Mouse (Mus musculus) lung, adult 2 months (tissue): ENCODE results near the gene Mrpl48. TPM values are rescaled to one million over a fixed set of nuclear protein-coding genes. Genes with fewer than 3 reads are reported as not detected.

Experiments used
- DNase-seq: peaks from one replicate; pipeline ENCODE4 v3.0.0; 2022
- H3K4me1 ChIP-seq: fragments of 200-500 bp; 2 replicates; pipeline ENCODE4 v1.6.1; 2011; ENCODE audit warnings: low read length; ENCODE audit not compliant: control insufficient read depth, insufficient read depth
- H3K4me3 ChIP-seq: fragments of 200-500 bp; replicated peaks from 2 replicates; pipeline ENCODE3; 2011; ENCODE audit warnings: low read depth, mild to moderate bottlenecking, control low read depth, low read length; ENCODE audit errors: extremely low read depth
- CTCF ChIP-seq: fragments of 200-500 bp; IDR thresholded peaks from 2 replicates; pipeline ENCODE4 v1.5.1; 2011; ENCODE audit warnings: mild to moderate bottlenecking, low read length, control low read depth; ENCODE audit not compliant: insufficient read depth
- POLR2A ChIP-seq: fragments of 200-500 bp; IDR thresholded peaks from 2 replicates; pipeline ENCODE4 v1.6.1; 2011; ENCODE audit warnings: low read depth, mild to moderate bottlenecking, control low read depth, low read length, borderline replicate concordance; ENCODE audit errors: extremely low read depth
- WGBS: fragments of 180-500 bp; shearing (Covaris S2); methylation state at CpG from one replicate; pipeline ENCODE4 v1.1.7; 2018; 5-methylcytosine and 5-hydroxymethylcytosine counted together
- polyA plus RNA-seq: library from polyadenylated mRNA; depleted of rRNA; stranded (reverse); fragments of >200 nt; gene quantifications from 2 replicates; pipeline ENCODE4 v1.2.3, GENCODE M21; 2012

Gene Mrpl48
- polyA plus RNA-seq, 1 experiment = 10.4 TPM

DNA sequence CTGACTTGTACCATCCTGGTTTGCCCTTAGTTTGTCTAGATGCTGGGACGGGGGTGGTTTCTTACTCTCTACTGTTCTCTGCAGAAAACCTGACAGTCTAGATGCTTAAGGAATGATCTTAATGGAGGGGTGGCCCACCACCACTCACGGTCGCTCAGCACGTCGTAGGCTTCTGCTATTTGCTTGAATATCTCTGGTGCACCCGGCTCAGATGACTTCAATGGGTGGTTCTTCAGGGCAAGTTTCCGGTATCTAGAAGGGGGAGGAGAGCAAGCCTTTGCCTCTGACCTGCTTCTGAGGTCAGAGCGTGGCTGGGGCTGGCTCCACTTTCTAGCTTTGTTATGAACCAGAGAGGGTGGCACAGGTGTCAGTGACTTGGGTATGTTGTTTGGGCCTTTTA, 96.5 kb downstream of the Mrpl48 start:
- 61% methylated on average over 8 of the region's 8 CpGs for WGBS
- no peak for TF ChIP-seq CTCF
- no peak for TF ChIP-seq POLR2A
- DNase-seq = no peak
- Histone ChIP-seq H3K4me1 (no peaks in the 10 kb centered on the region), H3K4me3 (no peak overlapping the region)

DNA sequence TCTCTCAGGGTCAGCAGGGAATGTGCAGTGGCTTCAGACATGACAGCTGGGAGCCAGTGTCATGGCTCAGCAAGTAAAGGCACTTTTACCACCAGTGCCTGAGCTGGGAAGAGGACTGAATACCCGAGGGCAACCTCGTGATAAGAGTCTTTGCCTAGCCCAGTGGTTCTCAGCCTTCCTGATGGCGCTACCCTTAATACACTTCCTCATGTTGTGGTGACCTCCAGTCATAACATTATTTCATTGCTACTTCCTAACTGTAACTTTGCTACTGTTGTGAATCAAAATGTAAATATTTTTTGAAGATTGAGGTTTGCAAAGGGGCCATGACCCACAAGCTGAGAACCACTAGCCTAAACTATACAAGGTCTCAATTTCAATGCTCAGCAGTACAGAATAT, 99.4 kb downstream of the Mrpl48 start:
- H3K4me3 ChIP-seq = no peak overlapping the region
- no peak for DNase-seq
- no peak for TF ChIP-seq CTCF
- TF ChIP-seq POLR2A = no peak
- H3K4me1 ChIP-seq = peaks cover 4% of the 10 kb centered on the region; the same call in 1 of the 2 replicates
- 37% methylated on average over 3 of the region's 3 CpGs for WGBS

DNA sequence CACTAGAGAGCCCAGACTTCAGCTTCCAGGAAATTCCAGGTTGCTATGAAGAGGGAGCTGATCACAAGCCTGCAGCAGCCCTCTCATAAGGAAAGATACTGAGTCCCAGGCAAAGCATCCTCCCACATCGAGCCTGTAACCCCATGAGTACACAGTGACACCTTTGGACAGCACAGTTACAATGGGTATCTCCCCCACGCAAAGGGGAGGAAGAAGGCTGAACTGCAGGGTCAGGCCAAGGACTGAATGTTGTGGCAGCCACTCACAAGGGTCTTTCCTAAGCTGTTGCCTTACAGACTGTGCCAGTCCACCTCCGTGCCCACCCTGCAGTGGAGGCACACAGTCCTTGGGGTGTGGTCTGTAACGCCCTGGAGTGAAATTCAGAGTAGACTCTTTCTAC, 101.6 kb downstream of the Mrpl48 start:
- 58% methylated on average over 4 of the region's 4 CpGs for WGBS
- peaks cover 10% of the 10 kb centered on the region; the same call in 1 of the 2 replicates for H3K4me1 ChIP-seq

DNA sequence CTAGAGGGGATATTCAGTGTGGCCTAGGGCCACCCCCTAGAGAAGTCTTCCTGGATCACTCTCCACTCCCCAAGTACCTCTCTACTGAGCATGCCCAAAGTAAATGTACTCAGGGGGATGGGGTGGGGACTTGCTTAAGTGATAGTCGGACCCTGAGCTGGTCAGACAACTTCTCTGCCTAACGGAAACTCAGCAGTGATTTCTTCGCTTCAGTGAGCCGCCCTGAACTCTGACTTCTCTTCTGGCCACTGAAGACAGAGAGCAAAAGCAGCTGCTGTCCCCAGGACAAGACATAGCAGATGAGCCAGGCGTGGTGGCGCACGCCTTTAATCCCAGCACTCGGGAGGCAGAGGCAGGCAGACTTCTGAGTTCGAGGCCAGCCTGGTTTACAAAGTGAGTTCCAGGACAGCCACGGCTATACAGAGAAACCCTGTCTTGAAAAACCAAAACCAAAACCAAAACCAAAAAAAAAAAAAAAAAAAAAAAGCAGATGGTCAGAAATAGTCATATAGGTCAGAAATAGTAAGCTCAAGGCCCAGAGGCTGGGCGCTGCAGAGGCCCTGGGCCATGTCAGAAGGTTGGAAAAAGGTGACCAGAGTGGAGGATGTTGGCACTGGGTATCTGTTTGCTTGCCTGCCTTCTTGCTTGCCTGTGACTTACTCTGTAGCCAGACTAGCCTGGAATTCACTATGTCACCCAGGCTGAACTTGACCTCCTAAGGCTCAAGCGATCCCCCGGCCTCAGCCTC, 103.2 kb downstream of the Mrpl48 start:
- Histone ChIP-seq H3K4me1 (peaks cover 10% of the 10 kb centered on the region; the same call in 1 of the 2 replicates), H3K4me3 (no peak overlapping the region)
- WGBS = 64% methylated on average over 13 of the region's 13 CpGs
- TF ChIP-seq POLR2A (0 out of 2 replicates have a peak, but pooled peaks have one; percentile 6), CTCF (no peak)
- DNase-seq = no peak

More for the DNA sequence above, 101.6 kb downstream of the Mrpl48 start:
- no peak for DNase-seq
- no peak overlapping the region for H3K4me3 ChIP-seq
- no peak for TF ChIP-seq POLR2A
- no peak for TF ChIP-seq CTCF

DNA sequence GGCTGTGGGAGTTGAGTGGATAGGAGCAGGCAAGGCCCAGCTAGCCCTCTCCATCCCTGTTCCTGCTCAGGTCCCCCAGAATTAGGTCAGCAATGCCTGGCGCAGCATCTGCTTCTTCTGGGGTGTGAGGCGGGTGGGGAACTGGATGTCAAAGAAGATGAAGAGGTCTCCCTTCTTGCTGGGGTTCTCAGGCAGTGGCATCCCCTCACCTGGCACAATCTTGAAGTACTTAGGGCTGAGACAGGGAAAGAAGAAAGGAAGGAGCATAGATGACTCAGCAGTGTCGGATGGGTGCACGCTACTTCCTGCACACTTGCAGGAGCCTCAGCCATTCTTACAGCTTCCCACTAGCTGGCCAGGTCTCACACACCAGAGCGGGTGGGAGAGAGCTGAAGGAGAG, 105.0 kb downstream of the Mrpl48 start:
- no peak for DNase-seq
- TF ChIP-seq CTCF (no peak), POLR2A (peak; percentile 47; the same call in 1 of the 2 replicates)
- WGBS = 48% methylated on average over 5 of the region's 5 CpGs

DNA sequence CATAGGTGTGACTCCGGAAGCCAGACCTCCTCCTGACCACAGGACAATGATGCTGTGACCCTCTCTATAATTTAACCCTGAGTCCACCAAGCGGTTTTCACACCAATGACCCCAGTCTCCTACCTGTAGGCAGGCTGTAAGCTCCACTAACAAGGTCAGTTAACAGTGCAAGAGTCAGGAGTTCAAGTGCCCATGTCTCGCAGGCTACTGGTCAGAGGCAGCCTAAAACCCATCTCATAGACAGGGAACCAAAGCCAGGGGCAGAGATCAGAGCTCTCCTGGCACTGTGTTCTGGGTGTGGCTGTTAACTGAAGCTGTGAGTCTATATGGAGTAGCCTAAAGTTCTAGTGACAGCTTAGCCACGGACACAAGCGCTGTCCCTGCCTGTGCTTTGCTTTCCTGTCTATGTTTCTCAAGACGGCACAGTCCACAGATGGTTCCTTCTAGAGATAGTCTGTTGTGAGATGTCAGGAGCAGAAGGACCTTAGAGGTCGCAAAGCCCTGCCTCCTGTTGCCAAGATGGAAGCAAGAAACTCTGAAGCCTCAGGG, 105.7 kb downstream of the Mrpl48 start:
- TF ChIP-seq POLR2A = peak; percentile 44; the same call in 1 of the 2 replicates
- TF ChIP-seq CTCF = no peak
- H3K4me1 ChIP-seq = peaks cover 10% of the 10 kb centered on the region; the same call in 1 of the 2 replicates
- WGBS = 48% methylated on average over 7 of the region's 7 CpGs
- no peak for DNase-seq
- no peak overlapping the region for H3K4me3 ChIP-seq

More for the DNA sequence above, 105.0 kb downstream of the Mrpl48 start:
- H3K4me1 ChIP-seq = peaks cover 10% of the 10 kb centered on the region; the same call in 1 of the 2 replicates
- no peak overlapping the region for H3K4me3 ChIP-seq

DNA sequence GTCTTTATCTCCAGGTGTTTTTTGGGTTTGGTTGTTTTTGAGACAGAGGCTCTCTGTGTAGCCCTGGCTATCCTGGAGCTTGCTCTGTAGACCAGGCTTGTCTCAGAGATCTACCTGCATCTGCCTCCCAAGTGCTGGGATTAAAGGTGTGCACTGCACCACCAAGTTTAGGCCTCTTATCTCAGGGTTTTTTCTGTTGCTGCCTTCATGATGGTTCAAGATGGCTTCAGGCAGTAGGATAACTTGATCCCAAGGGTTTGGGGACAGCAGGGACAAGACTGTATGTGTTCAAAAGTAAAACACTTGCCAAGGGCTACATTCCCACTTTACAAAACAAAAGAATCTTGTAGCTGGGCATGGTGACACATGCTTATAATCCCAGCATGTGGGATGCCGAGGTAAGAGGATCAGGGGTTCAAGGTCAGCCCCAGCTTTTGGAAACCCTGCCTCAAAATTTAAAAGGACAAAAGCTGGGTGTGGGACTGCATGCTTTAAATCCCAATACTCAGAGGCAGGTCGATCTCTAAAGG, 106.2 kb downstream of the Mrpl48 start:
- WGBS = 34% methylated on average over 2 of the region's 2 CpGs
- Histone ChIP-seq H3K4me3 (no peak overlapping the region), H3K4me1 (peaks cover 13% of the 10 kb centered on the region; the same call in 1 of the 2 replicates)
- TF ChIP-seq POLR2A = no peak
- TF ChIP-seq CTCF = no peak
- DNase-seq = no peak

DNA sequence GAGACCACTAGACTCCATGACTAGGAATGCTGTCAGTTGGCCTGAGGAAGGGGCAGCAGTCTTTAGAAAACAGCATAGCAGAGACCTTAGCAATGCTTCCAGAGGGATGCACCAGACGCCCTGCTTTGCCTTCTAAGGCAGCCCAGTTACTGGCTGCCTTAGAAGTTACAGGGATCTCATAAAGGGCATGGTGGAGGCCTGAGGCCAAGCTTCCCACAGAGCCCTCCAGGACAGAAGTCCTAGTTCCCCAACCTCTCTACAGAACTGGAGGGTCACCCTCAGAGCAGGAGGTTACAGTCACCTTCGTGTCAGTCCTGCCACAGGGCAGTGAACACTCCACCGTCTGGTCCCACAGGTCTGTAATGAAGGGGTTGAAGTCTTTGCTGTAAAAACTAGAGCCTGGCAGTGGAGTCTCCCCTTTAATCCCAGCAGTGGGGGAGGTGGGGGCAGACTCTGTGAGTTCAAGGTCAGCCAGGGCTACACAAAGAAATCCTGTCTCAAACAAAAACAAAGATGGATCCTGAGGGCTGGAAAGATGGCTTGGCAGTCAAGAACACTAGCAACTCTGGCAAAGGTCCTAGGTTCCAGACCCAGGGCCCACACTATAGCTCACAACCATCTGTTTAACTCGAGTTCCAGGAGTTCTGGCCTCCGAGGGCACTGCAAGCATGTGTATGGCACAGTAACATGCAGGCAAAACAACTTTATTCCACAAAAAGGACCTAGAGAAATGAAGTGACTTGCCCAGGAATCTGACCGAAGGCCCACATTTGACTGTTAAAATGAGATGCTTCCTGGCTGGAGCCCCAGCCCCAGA, 106.9 kb downstream of the Mrpl48 start:
- WGBS = 54% methylated on average over 6 of the region's 6 CpGs
- Histone ChIP-seq H3K4me3 (no peak overlapping the region), H3K4me1 (peaks cover 19% of the 10 kb centered on the region)
- DNase-seq = no peak
- TF ChIP-seq POLR2A = peak; percentile 75; the same call in 1 of the 2 replicates
- TF ChIP-seq CTCF = no peak

DNA sequence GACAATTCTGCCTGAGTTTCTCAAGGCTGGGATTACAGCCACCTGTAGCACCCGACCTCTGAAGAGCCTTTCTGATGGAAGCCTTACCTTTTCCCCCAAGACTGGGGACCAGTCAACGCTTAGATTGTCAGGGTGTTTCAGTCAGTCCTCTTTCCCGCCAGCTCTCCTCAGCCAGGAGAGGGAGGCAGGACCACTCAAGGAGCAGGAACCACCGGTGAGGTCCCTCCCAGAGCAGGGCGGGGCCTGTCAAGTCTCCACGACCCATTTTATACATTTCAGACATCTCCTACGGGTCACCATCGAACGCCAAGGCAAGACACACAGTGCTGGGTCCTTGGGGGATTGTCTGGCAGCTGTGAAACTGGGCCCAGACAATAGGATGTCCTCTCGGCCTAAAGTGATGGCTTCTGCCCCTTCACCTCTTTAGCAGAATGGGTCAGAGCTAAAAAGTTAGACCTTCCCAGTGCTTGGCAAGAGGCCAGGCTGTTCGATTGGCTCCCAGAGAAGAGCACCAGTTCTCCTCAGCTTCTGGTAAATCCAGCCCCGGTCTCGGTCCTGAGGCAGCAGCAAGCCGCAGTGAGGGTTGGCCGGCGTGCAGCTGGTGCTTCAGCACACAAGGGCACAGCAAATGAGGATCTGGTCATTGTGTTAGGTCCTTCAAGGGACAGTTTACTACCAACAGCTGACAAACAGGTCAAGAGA, 107.7 kb downstream of the Mrpl48 start:
- no peak for DNase-seq
- no peak overlapping the region for H3K4me3 ChIP-seq
- peaks cover 23% of the 10 kb centered on the region for H3K4me1 ChIP-seq
- 46% methylated on average over 16 of the region's 16 CpGs for WGBS
- TF ChIP-seq CTCF = no peak
- TF ChIP-seq POLR2A = peak; percentile 34; the same call in 1 of the 2 replicates

DNA sequence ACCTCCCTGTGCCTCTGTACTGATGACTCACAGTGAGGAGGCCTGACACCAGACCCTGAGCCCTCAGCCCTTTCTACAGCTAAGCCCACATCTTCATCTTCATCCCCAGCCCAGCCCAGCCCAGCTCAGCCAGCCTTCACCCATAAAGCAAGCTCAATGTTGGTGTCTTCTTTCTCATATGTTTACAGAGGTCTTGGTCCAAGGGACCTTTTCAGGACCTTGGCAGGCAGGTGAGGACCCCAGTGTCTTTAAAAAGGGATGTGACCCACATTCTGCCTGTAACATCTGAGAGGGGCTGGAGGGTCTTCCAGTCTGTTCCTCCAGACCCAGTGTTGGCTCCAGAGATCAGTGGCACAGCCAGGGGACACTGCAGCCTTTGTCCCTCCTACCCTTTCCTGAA, 108.6 kb downstream of the Mrpl48 start:
- TF ChIP-seq CTCF (no peak), POLR2A (no peak)
- no peak overlapping the region for H3K4me3 ChIP-seq
- H3K4me1 ChIP-seq = peaks cover 27% of the 10 kb centered on the region
- no peak for DNase-seq
